Mouse (Mus musculus) intestine, embryonic 14.5 days (tissue): ENCODE data around the gene Lpxn. TPM values are rescaled to one million over a fixed set of nuclear protein-coding genes. Genes with fewer than 3 reads are reported as not detected.

Source experiments
- ATAC-seq: fragments of 200-750 bp; cut with Nextera tagmentation; replicated peaks from 2 replicates; pipeline ENCODE4 v1.8.0; 2017; ENCODE audit warnings: low read depth, moderate number of reproducible peaks, moderate TSS enrichment, moderate library complexity; ENCODE audit not compliant: low FRiP score, low TSS enrichment
- DNase-seq: peaks from one replicate; pipeline ENCODE4 v3.0.0-alpha.2; 2018; ENCODE audit warnings: low spot score
- H3K27ac ChIP-seq: fragments of 300-500 bp; sonication (generic); 2 replicates; pipeline ENCODE4 v1.5.1; 2014; ENCODE audit warnings: low read depth, mild to moderate bottlenecking, control low read depth
- H3K27me3 ChIP-seq: fragments of 300-500 bp; sonication (generic); replicated peaks from 2 replicates; pipeline ENCODE4 v1.6.1; 2014; ENCODE audit warnings: low read length, control low read depth; ENCODE audit not compliant: control insufficient read depth, insufficient read depth
- H3K36me3 ChIP-seq: fragments of 300-500 bp; sonication (generic); 2 replicates; pipeline ENCODE4 v1.6.1; 2014; ENCODE audit warnings: low read length, control low read depth; ENCODE audit not compliant: control insufficient read depth, insufficient read depth
- H3K4me1 ChIP-seq: fragments of 300-500 bp; sonication (generic); replicated peaks from 2 replicates; pipeline ENCODE4 v1.6.1; 2014; ENCODE audit warnings: low read length, control low read depth, mixed read lengths; ENCODE audit not compliant: control insufficient read depth, insufficient read depth
- H3K4me2 ChIP-seq: fragments of 300-500 bp; sonication (generic); 2 replicates; pipeline ENCODE4 v1.6.1; 2014; ENCODE audit warnings: low read length
- H3K4me3 ChIP-seq: fragments of 300-500 bp; sonication (generic); 2 replicates; pipeline ENCODE4 v1.5.1; 2014; ENCODE audit warnings: low read depth, low read length, control low read depth, mixed read lengths
- H3K9ac ChIP-seq: fragments of 300-500 bp; sonication (generic); 2 replicates; pipeline ENCODE4 v1.6.1; 2014; ENCODE audit warnings: mild to moderate bottlenecking, low read length
- H3K9me3 ChIP-seq: fragments of 300-500 bp; sonication (generic); 2 replicates; pipeline ENCODE4 v1.6.1; 2016; ENCODE audit warnings: low read length, control low read depth; ENCODE audit not compliant: control insufficient read depth
- WGBS: fragments of 180-500 bp; shearing (Covaris S2); extraction: QIAGEN DNeasy Blood & Tissue Kit; methylation state at CpG from one replicate; pipeline ENCODE4 v1.1.7; 2014; 5-methylcytosine and 5-hydroxymethylcytosine counted together
- polyA plus RNA-seq: library from polyadenylated mRNA; unstranded; fragments of >200 nt; fragmentation: Nextera tagmentation; extraction: Ambion mirVana; gene quantifications from 2 replicates; pipeline ENCODE4 v1.2.1, GENCODE M21; 2014

Gene Lpxn
- polyA plus RNA-seq, 1 experiment from 2014 or later: 2.3 TPM

DNA sequence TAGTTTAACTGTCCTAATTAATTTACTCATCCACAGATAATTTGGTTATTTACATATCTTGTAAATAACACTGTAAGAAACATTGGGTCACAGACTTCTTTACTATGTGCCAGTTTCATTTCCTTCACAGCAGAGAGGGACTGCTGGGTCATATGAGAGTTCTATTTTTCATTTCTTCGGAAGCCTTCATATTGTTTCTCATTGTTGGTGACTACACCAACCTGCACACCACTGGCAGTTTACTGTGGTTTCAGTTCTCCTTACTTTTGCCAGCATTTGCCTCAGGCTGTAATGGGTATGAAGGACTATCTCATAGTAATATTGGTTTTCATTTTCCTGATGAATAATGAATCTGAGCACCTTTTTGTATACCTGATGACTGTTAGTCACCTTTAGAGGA is 22.5 kb downstream of the Lpxn start:
- Histone ChIP-seq H3K4me3 (no peak overlapping the region), H3K9me3 (no peaks in the 10 kb centered on the region), H3K4me1 (no peaks in the 10 kb centered on the region), H3K4me2 (no peak overlapping the region), H3K27me3 (no peaks in the 10 kb centered on the region), H3K36me3 (no peaks in the 10 kb centered on the region), H3K27ac (no peak overlapping the region), H3K9ac (no peak overlapping the region)
- ATAC-seq (no peak), DNase-seq (no peak)
- 83% methylated on average over 1 of the region's 1 CpGs for WGBS

DNA sequence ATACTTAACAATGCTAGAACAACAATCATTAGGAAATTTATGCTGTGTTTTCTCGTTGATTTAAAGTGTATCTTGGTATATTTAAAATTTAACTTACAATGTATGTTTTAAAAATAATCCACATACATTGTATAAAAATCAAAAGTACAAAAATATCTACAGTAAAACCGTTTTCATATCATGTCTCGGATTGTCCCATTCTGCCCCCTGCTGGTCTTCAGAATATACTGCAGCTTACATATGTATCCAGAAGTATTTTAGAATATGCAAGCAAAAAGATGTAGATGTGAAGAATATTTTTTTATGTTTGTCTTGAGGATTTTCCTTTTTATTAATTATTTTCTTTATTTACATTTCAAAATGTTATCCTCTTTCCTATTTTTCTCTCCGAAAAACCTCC is 24.4 kb downstream of the Lpxn start:
- no peaks in the 10 kb centered on the region for H3K27me3 ChIP-seq
- H3K9ac ChIP-seq: no peak overlapping the region
- no peak for DNase-seq
- WGBS: 29% methylated on average over 4 of the region's 4 CpGs
- no peak overlapping the region for H3K4me2 ChIP-seq
- no peaks in the 10 kb centered on the region for H3K4me1 ChIP-seq
- H3K4me3 ChIP-seq: no peak overlapping the region
- H3K36me3 ChIP-seq: no peaks in the 10 kb centered on the region
- ATAC-seq: no peak
- no peaks in the 10 kb centered on the region for H3K9me3 ChIP-seq
- H3K27ac ChIP-seq: no peak overlapping the region

DNA sequence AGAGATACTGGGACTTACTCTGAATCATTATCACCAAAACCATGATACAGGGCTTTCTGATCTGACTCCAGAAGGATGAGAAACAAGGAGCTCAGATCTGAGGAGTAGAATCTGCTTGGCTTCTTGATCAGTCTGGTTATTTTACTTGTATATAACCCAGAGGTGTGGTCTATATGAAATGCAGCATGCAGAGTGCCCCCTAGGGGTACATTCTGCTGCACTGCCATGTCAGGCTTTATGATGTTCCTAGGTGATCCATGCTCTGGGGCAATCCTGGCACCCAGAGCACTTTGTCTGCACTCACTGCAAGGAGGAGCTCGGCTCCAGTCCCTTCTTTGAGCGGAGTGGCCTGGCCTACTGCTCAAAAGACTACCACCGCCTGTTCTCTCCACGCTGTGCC is 28.6 kb downstream of the Lpxn start:
- no peaks in the 10 kb centered on the region for H3K27me3 ChIP-seq
- no peaks in the 10 kb centered on the region for H3K36me3 ChIP-seq
- ATAC-seq (no peak), DNase-seq (no peak)
- no peak overlapping the region for H3K9ac ChIP-seq
- no peak overlapping the region for H3K27ac ChIP-seq
- no peak overlapping the region for H3K4me3 ChIP-seq
- no peaks in the 10 kb centered on the region for H3K4me1 ChIP-seq
- H3K9me3 ChIP-seq: no peaks in the 10 kb centered on the region
- WGBS: 74% methylated on average over 4 of the region's 4 CpGs
- H3K4me2 ChIP-seq: no peak overlapping the region

DNA sequence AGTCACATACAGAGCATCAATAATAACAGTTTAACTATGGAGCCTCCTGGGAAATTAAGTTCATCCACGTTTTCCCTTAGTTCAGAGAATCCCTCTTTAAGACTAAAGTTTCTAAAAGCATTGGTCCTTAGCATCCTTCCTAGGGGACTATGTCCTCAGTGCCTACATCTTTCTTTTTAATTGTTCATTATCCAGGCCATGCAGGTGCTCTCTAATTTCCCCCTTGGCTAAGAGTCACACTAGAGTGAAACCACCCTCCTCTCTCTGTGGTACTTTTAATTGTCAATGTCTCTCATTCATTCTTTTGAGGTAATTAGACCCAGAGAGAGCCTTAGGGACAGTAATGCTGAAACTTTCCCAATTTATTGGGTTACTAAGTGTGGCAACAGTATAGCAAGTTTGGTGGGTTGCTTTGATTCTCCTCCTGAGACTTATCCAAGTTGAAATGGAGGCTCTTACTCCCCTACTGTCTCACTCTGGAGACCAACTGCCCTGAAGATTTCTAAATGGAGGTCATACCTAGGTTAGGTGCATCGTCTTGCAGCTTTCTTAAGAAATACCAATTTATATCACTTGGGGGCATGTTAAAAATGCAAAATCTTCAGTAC is 34.9 kb downstream of the Lpxn start:
- H3K27ac ChIP-seq: no peak overlapping the region
- 75% methylated on average over 2 of the region's 2 CpGs for WGBS
- DNase-seq (no peak), ATAC-seq (no peak)
- H3K9ac ChIP-seq: no peak overlapping the region
- no peak overlapping the region for H3K4me3 ChIP-seq
- no peaks in the 10 kb centered on the region for H3K27me3 ChIP-seq
- H3K9me3 ChIP-seq: no peaks in the 10 kb centered on the region
- no peaks in the 10 kb centered on the region for H3K36me3 ChIP-seq
- H3K4me1 ChIP-seq: no peaks in the 10 kb centered on the region
- no peak overlapping the region for H3K4me2 ChIP-seq

DNA sequence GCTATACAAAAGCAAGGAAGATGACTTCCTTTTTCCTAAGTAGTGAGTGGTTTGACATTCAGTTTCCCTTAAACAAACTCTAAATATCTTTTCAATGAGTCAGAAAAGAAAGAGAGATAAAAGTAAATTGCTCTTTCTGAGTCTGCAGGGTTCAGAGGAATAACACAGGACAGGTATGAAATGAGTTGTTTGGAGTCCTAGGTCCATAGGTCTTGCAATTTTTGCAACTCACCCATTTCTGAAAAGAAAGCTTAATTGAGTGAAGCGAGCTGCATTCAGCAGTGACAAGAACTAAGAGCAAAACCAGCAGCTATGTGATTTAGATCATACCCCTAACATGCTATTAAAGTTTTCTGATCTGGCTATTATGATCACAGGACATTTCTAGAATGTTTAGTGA is 35.6 kb downstream of the Lpxn start:
- WGBS: 57% methylated on average over 1 of the region's 1 CpGs
- ATAC-seq: no peak

DNA sequence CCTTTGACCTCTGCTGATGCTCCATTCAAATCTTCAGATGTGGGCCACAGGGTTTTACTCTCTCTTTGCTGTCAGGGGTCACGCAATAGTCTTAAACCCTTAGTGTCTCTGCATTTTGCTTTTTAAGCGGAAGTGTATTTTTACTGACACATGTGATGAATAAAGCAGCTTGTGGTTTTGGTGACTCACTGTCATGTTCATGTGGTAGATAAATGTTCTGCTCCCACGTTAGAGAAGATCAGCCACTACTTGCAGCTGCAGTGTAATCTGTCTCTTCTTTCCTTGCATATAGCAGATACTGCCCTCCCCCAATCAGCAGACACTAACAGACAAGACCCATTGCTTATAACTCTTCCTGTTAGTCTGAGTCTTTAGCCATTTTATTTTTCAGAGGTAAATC is 37.6 kb downstream of the Lpxn start:
- WGBS: 66% methylated on average over 3 of the region's 3 CpGs
- ATAC-seq (no peak), DNase-seq (no peak)

More for the DNA sequence above, 35.6 kb downstream of the Lpxn start:
- no peaks in the 10 kb centered on the region for H3K27me3 ChIP-seq
- DNase-seq: no peak
- H3K9ac ChIP-seq: no peak overlapping the region
- H3K4me3 ChIP-seq: no peak overlapping the region
- H3K36me3 ChIP-seq: no peaks in the 10 kb centered on the region
- no peak overlapping the region for H3K4me2 ChIP-seq
- no peaks in the 10 kb centered on the region for H3K4me1 ChIP-seq
- H3K27ac ChIP-seq: no peak overlapping the region
- H3K9me3 ChIP-seq: no peaks in the 10 kb centered on the region

DNA sequence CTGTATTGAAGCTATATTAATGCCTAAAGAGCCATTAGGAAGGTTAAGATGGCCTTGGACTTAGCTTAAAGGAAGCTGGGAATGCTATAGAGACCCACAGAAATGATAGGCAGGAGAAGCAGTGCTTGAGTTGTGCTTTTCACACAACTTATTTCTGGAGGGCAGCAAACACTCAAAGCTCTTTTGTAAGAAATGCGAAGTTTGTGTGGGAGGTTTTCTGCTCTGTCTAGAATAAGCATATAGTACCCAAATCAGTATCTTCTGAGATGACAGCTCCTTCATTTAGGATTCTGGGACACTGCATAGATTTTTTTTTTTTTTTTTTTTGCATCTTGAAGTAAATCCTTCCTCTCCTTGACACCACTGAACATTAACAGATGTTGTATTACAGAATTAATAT is 42.5 kb downstream of the Lpxn start:
- no peak for ATAC-seq
- H3K4me1 ChIP-seq: no peaks in the 10 kb centered on the region

More for the DNA sequence above, 37.6 kb downstream of the Lpxn start:
- no peaks in the 10 kb centered on the region for H3K36me3 ChIP-seq
- H3K4me2 ChIP-seq: no peak overlapping the region
- H3K9ac ChIP-seq: no peak overlapping the region
- no peaks in the 10 kb centered on the region for H3K9me3 ChIP-seq
- H3K4me1 ChIP-seq: no peaks in the 10 kb centered on the region
- no peaks in the 10 kb centered on the region for H3K27me3 ChIP-seq
- no peak overlapping the region for H3K4me3 ChIP-seq
- no peak overlapping the region for H3K27ac ChIP-seq

DNA sequence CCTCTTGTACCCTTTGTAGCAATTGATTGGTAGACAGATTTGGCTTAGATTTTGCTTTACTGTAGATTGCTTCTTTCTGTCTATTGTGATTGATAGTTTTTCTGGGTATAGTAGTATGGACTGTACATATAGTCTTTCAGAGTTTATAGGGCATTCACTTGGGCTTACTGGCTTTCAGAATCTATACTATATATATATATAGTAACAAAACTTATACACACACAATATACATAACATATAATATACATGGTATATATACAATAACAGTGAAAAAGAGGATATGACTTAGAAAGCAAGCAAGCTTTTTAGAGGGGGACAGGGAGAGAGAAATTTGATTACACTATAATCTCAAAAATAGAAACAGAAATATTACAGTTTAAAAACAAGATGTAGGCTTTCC is 50.4 kb downstream of the Lpxn start, which contains the start of gene Gm5244:
TSS of gene Gm5244 (plus strand) at position 301 of the 400 bp plus-strand sequence.
- no peaks in the 10 kb centered on the region for H3K36me3 ChIP-seq
- no peaks in the 10 kb centered on the region for H3K4me1 ChIP-seq
- H3K4me2 ChIP-seq: no peak within 1 kb of the TSS
- H3K27me3 ChIP-seq: no peaks in the 10 kb centered on the region
- no peak for DNase-seq
- H3K27ac ChIP-seq: no peak within 1 kb of the TSS
- H3K4me3 ChIP-seq: no peak within 1 kb of the TSS
- no peak for ATAC-seq
- H3K9ac ChIP-seq: no peak within 1 kb of the TSS
- no peaks in the 10 kb centered on the region for H3K9me3 ChIP-seq

More for the DNA sequence above, 42.5 kb downstream of the Lpxn start:
- Histone ChIP-seq H3K27ac (no peak overlapping the region), H3K4me3 (no peak overlapping the region), H3K36me3 (no peaks in the 10 kb centered on the region), H3K9ac (no peak overlapping the region), H3K27me3 (no peaks in the 10 kb centered on the region), H3K9me3 (no peaks in the 10 kb centered on the region), H3K4me2 (no peak overlapping the region)
- no peak for DNase-seq
- 89% methylated on average over 1 of the region's 1 CpGs for WGBS

DNA sequence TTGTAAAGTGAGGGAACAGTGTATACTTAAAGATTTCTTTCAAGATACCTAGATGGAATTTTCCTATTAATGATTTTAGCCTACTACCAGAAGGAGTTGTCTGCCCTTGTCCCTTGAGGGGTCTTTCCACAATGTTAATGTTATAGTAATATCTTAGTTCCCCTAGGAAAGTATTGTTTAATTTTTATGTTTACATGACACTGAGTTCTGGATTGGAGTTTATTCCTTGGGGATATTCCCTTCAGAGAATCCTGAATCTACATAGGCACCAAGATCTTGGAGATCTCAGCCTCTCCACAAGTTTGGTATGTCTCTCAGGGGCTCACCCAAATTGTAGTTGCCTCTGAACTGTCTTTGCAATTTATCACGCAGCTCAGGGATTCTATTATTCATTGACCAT is 61.0 kb downstream of the Lpxn start, which contains the start of gene Olfr1444:
TSS of gene Olfr1444 (plus strand) at position 301 of the 400 bp plus-strand sequence.
- no peak within 1 kb of the TSS for H3K27ac ChIP-seq
- no peaks in the 10 kb centered on the region for H3K4me1 ChIP-seq
- no peak within 1 kb of the TSS for H3K4me2 ChIP-seq
- no peak for DNase-seq
- no peaks in the 10 kb centered on the region for H3K36me3 ChIP-seq
- ATAC-seq: no peak
- H3K4me3 ChIP-seq: no peak within 1 kb of the TSS
- H3K9ac ChIP-seq: no peak within 1 kb of the TSS
- H3K27me3 ChIP-seq: no peaks in the 10 kb centered on the region
- whole genome bisulfite sequencing: 56% methylated on average over 1 of the region's 1 CpGs
- H3K9me3 ChIP-seq: no peaks in the 10 kb centered on the region
